Mouse (Mus musculus): ENCODE data around the gene Gls2. TPM values are rescaled to one million over a fixed set of nuclear protein-coding genes. Genes with fewer than 3 reads are reported as not detected.
"Not testable (repeated sequence)": the region's sequence is repeated elsewhere in the genome, so short reads cannot be mapped to it uniquely, and the experiment has no call there.

Gls2 gene
- 1.6 TPM for polyA plus RNA-seq (2021)

GRCm38 (mm10) chr10:128194024-128194550 lies at the start of gene Gls2:
Gls2 (plus strand) TSS chr10:128194457.
- no peak for TF ChIP-seq CTCF (IDR thresholded peaks at IDR 0.05)
- POLR2A ChIA-PET = interaction anchor here (1.3 to 1.7 kb wide), 2 partner anchors 18 to 136 kb away, joined by 3 to 4 read pairs; partner anchors contain the start of gene Spryd4
- in situ Hi-C loops (cut with MboI; ENCODE audit: low pct_unique_long_range_greater_than_20kb) = loop anchor here (10.0 to 25.0 kb wide), 2 partner anchors 249 to 507 kb away; no protein-coding TSS in a partner anchor
- CTCF ChIA-PET = interaction anchor here (1.9 kb wide), 1 partner anchor 52 kb away, joined by 4 read pairs; no protein-coding TSS in a partner anchor
- no peaks in the 10 kb centered on the region for H3K27me3 ChIP-seq
- peak; percentile 97 for ATAC-seq
- DNase-seq (ENCODE audit: low read depth, low spot score) = peak; percentile 49

GRCm38 (mm10) chr10:128144961-128145360 lies 49.3 kb upstream of the Gls2 start:
- CTCF ChIA-PET = interaction anchor here (1.0 to 8.0 kb wide), 3 partner anchors 16 to 40 kb away, joined by 3 to 84 read pairs (median 3); no protein-coding TSS in a partner anchor
- POLR2A ChIA-PET = interaction anchor here (1.1 kb wide), 1 partner anchor 11 kb away, joined by 3 read pairs; no protein-coding TSS in a partner anchor
- in situ Hi-C loops (cut with MboI; ENCODE audit: low pct_unique_long_range_greater_than_20kb) = loop anchor here (5.0 kb wide), 1 partner anchor 42 kb away; no protein-coding TSS in a partner anchor
- DNase-seq (ENCODE audit: low read depth, low spot score) = no peak
- TF ChIP-seq CTCF (IDR thresholded peaks at IDR 0.05) = no peak
- ATAC-seq = no peak
- H3K27me3 ChIP-seq = no peaks in the 10 kb centered on the region

GRCm38 (mm10) chr10:128148789-128149365 lies 45.4 kb upstream of the Gls2 start:
- ChIA-PET CTCF (interaction anchor here (0.8 to 2.6 kb wide), 5 partner anchors 7 to 29 kb away, joined by 3 to 14 read pairs (median 3); no protein-coding TSS in a partner anchor), POLR2A (interaction anchor here (0.5 kb wide), 1 partner anchor 371 kb away, joined by 3 read pairs; no protein-coding TSS in a partner anchor)
- in situ Hi-C loops (cut with MboI; ENCODE audit: low pct_unique_long_range_greater_than_20kb) = no loop called here
- H3K27me3 ChIP-seq = no peaks in the 10 kb centered on the region
- no peak for ATAC-seq
- no peak for DNase-seq (ENCODE audit: low read depth, low spot score)
- no peak for TF ChIP-seq CTCF (IDR thresholded peaks at IDR 0.05)

GRCm38 (mm10) chr10:128149592-128149991 lies 44.7 kb upstream of the Gls2 start:
- POLR2A ChIA-PET = no interaction called here
- no peak for DNase-seq (ENCODE audit: low read depth, low spot score)
- CTCF ChIA-PET = interaction anchor here (0.8 to 2.6 kb wide), 7 partner anchors 8 to 37 kb away, joined by 3 to 14 read pairs (median 3); no protein-coding TSS in a partner anchor
- peak; percentile 35 for TF ChIP-seq CTCF (IDR thresholded peaks at IDR 0.05)
- in situ Hi-C loops (cut with MboI; ENCODE audit: low pct_unique_long_range_greater_than_20kb) = no loop called here
- ATAC-seq = no peak
- no peaks in the 10 kb centered on the region for H3K27me3 ChIP-seq

GRCm38 (mm10) chr10:128150941-128151340 lies 43.3 kb upstream of the Gls2 start:
- peak; percentile 72 for DNase-seq (ENCODE audit: low read depth, low spot score)
- in situ Hi-C loops (cut with MboI; ENCODE audit: low pct_unique_long_range_greater_than_20kb) = no loop called here
- H3K27me3 ChIP-seq = no peaks in the 10 kb centered on the region
- POLR2A ChIA-PET = interaction anchor here (1.5 kb wide), 1 partner anchor 25 kb away, joined by 5 read pairs; no protein-coding TSS in a partner anchor
- CTCF ChIA-PET = interaction anchor here (0.9 to 2.6 kb wide), 3 partner anchors 9 to 34 kb away, joined by 3 to 14 read pairs (median 5); partner anchors contain the start of gene Rbms2
- peak; percentile 72 for ATAC-seq
- TF ChIP-seq CTCF (IDR thresholded peaks at IDR 0.05) = no peak

- ChIA-PET POLR2A (interaction anchor here (0.6 kb wide), 2 partner anchors 22 to 32 kb away, joined by 3 to 4 read pairs; no protein-coding TSS in a partner anchor), CTCF (interaction anchor here (1.7 to 2.2 kb wide), 3 partner anchors 9 to 35 kb away, joined by 3 to 6 read pairs (median 4); no protein-coding TSS in a partner anchor)
- no peaks in the 10 kb centered on the region for H3K27me3 ChIP-seq
- no peak for TF ChIP-seq CTCF (IDR thresholded peaks at IDR 0.05)
- ATAC-seq (no peak), DNase-seq (ENCODE audit: low read depth, low spot score) (no peak)
- in situ Hi-C loops (cut with MboI; ENCODE audit: low pct_unique_long_range_greater_than_20kb) = no loop called here
Measured at GRCm38 (mm10) chr10:128153978-128154377, 40.3 kb upstream of the Gls2 start.

- DNase-seq (ENCODE audit: low read depth, low spot score); H3K27me3 ChIP-seq; in situ Hi-C loops (cut with MboI; ENCODE audit: low pct_unique_long_range_greater_than_20kb); ATAC-seq; POLR2A ChIA-PET: not testable (repeated sequence)
- CTCF ChIA-PET = interaction anchor here (3.5 kb wide), 1 partner anchor 25 kb away, joined by 13 read pairs; no protein-coding TSS in a partner anchor
Measured at GRCm38 (mm10) chr10:128165726-128166125, 28.5 kb upstream of the Gls2 start.

GRCm38 (mm10) chr10:128167091-128167490 lies 27.2 kb upstream of the Gls2 start:
- H3K27me3 ChIP-seq = no peaks in the 10 kb centered on the region
- CTCF ChIA-PET = interaction anchor here (2.4 to 3.5 kb wide), 2 partner anchors 19 to 26 kb away, joined by 7 to 13 read pairs; no protein-coding TSS in a partner anchor
- TF ChIP-seq CTCF (IDR thresholded peaks at IDR 0.05) = no peak
- no peak for ATAC-seq
- POLR2A ChIA-PET = interaction anchor here (1.0 kb wide), 1 partner anchor 10 kb away, joined by 3 read pairs; no protein-coding TSS in a partner anchor
- DNase-seq (ENCODE audit: low read depth, low spot score) = no peak
- in situ Hi-C loops (cut with MboI; ENCODE audit: low pct_unique_long_range_greater_than_20kb) = no loop called here

GRCm38 (mm10) chr10:128171348-128171747 lies 22.9 kb upstream of the Gls2 start:
- CTCF ChIA-PET; H3K27me3 ChIP-seq; in situ Hi-C loops (cut with MboI; ENCODE audit: low pct_unique_long_range_greater_than_20kb); DNase-seq (ENCODE audit: low read depth, low spot score); POLR2A ChIA-PET; ATAC-seq: not testable (repeated sequence)

GRCm38 (mm10) chr10:128175302-128175701 lies 19.0 kb upstream of the Gls2 start:
- no peaks in the 10 kb centered on the region for H3K27me3 ChIP-seq
- no peak for ATAC-seq
- in situ Hi-C loops (cut with MboI; ENCODE audit: low pct_unique_long_range_greater_than_20kb) = loop anchor here (25.0 kb wide), 1 partner anchor 488 kb away; no protein-coding TSS in a partner anchor
- no peak for DNase-seq (ENCODE audit: low read depth, low spot score)
- POLR2A ChIA-PET = interaction anchor here (0.6 to 1.5 kb wide), 5 partner anchors 25 to 507 kb away, joined by 3 to 5 read pairs (median 5); partner anchors contain the start of genes Atp5b and Nab2
- no peak for TF ChIP-seq CTCF (IDR thresholded peaks at IDR 0.05)
- CTCF ChIA-PET = interaction anchor here (0.9 to 3.0 kb wide), 5 partner anchors 11 to 84 kb away, joined by 3 to 14 read pairs (median 4); partner anchors contain the start of gene Baz2a

All from Patski (cell line).